Mouse (Mus musculus): Measurements from ENCODE around the gene Ascc2.

DNA sequence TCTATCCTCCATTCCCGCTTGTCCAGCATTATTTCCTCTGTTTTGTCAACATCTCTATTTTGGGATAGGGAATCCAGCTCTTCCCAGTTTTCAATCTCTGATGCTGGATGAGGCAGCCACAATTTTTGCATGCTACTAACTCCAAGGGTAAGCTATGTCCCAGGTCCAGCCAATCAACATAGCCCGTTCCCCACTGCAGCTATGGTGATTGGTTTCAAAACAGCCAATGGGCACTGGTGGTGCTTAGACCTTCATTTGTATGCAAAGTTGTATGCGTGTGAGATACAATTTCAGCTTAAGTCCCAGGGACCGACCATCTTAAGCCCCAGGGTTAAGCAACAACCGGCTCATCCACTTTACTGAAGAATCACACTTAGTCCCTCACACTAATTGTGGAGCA, 14.6 kb upstream of the Ascc2 start:
- TF ChIP-seq POLR2A (IDR thresholded peaks at IDR 0.05; ENCODE audit: control insufficient read depth, low read depth, low read length) (no peak), CTCF (IDR thresholded peaks at IDR 0.05; ENCODE audit: control insufficient read depth, insufficient read depth, insufficient replicate concordance, low read depth, low read length) (no peak)
